Mouse (Mus musculus) midbrain, embryonic 12.5 days (tissue): Measurements from ENCODE around the gene Ap1m2. TPM values are rescaled to one million over a fixed set of nuclear protein-coding genes. Genes with fewer than 3 reads are reported as not detected.
"Not testable (repeated sequence)": the region's sequence is repeated elsewhere in the genome, so short reads cannot be mapped to it uniquely, and the experiment has no call there.

Experiments used
- ATAC-seq: fragments of 200-750 bp; cut with Nextera tagmentation; 2 replicates; pipeline ENCODE4 v1.8.0; 2017; ENCODE audit warnings: low read depth, moderate TSS enrichment, moderate library complexity; ENCODE audit not compliant: low FRiP score
- H3K27ac ChIP-seq: fragments of 300-500 bp; sonication (generic); replicated peaks from 2 replicates; pipeline ENCODE4 v1.5.1; 2016; ENCODE audit warnings: mild to moderate bottlenecking
- H3K27me3 ChIP-seq: fragments of 300-500 bp; sonication (generic); 2 replicates; pipeline ENCODE4 v1.6.1; 2016; ENCODE audit warnings: mild to moderate bottlenecking
- H3K36me3 ChIP-seq: fragments of 300-500 bp; sonication (generic); 2 replicates; pipeline ENCODE4 v1.6.1; 2016
- H3K4me1 ChIP-seq: fragments of 300-500 bp; sonication (generic); 2 replicates; pipeline ENCODE4 v1.6.1; 2016
- H3K4me2 ChIP-seq: fragments of 300-500 bp; sonication (generic); replicated peaks from 2 replicates; pipeline ENCODE4 v1.6.1; 2016; ENCODE audit warnings: mild to moderate bottlenecking, moderate library complexity
- H3K4me3 ChIP-seq: fragments of 300-500 bp; sonication (generic); 2 replicates; pipeline ENCODE4 v1.5.1; 2016; ENCODE audit warnings: mild to moderate bottlenecking
- H3K9ac ChIP-seq: fragments of 300-500 bp; sonication (generic); replicated peaks from 2 replicates; pipeline ENCODE4 v1.6.1; 2016; ENCODE audit warnings: mild to moderate bottlenecking, moderate library complexity
- H3K9me3 ChIP-seq: fragments of 300-500 bp; sonication (generic); 2 replicates; pipeline ENCODE4 v1.6.1; 2016; ENCODE audit warnings: mild to moderate bottlenecking
- WGBS: fragments of 180-500 bp; shearing (Covaris S2); methylation state at CpG from one replicate; pipeline ENCODE4 v1.1.7; 2016; 5-methylcytosine and 5-hydroxymethylcytosine counted together
- polyA plus RNA-seq: library from polyadenylated mRNA; unstranded; fragments of >200 nt; fragmentation: Nextera tagmentation; extraction: Ambion mirVana; gene quantifications from 2 replicates; pipeline ENCODE4 v1.2.1, GENCODE M21; 2016

The Ap1m2 gene
- polyA plus RNA-seq, 1 experiment from 2014 or later: 0.78 TPM

GRCm38 (mm10) chr9:21309150-21309741 is 2.9 kb downstream of the Ap1m2 start:
- 82% methylated on average over 15 of the region's 15 CpGs for WGBS
- Histone ChIP-seq H3K4me1 (0 out of 2 replicates have a peak, but pooled peaks cover 5% of the 10 kb centered on the region), H3K27me3 (peaks cover 28% of the 10 kb centered on the region), H3K4me2 (no peak overlapping the region), H3K27ac (no peak overlapping the region), H3K9ac (no peak overlapping the region), H3K36me3 (no peaks in the 10 kb centered on the region), H3K4me3 (no peak overlapping the region), H3K9me3 (no peaks in the 10 kb centered on the region)
- ATAC-seq: no peak

- Histone ChIP-seq H3K36me3 (no peaks in the 10 kb centered on the region), H3K27ac (no peak overlapping the region), H3K4me2 (no peak overlapping the region), H3K4me3 (no peak overlapping the region), H3K27me3 (peaks cover 4% of the 10 kb centered on the region; the same call in 1 of the 2 replicates), H3K9ac (no peak overlapping the region), H3K9me3 (0 out of 2 replicates have a peak, but pooled peaks cover 2% of the 10 kb centered on the region), H3K4me1 (no peaks in the 10 kb centered on the region)
- no peak for ATAC-seq
- WGBS: 89% methylated on average over 7 of the region's 7 CpGs
Observed at GRCm38 (mm10) chr9:21305065-21305464, 7.1 kb downstream of the Ap1m2 start.

- no peak overlapping the region for H3K4me3 ChIP-seq
- 0 out of 2 replicates have a peak, but pooled peaks cover 2% of the 10 kb centered on the region for H3K9me3 ChIP-seq
- no peaks in the 10 kb centered on the region for H3K4me1 ChIP-seq
- no peak overlapping the region for H3K4me2 ChIP-seq
- no peak overlapping the region for H3K9ac ChIP-seq
- no peaks in the 10 kb centered on the region for H3K27me3 ChIP-seq
- H3K27ac ChIP-seq: no peak overlapping the region
- 90% methylated on average over 10 of the region's 10 CpGs for WGBS
- no peaks in the 10 kb centered on the region for H3K36me3 ChIP-seq
- no peak for ATAC-seq
Observed at GRCm38 (mm10) chr9:21299014-21299413, 13.1 kb downstream of the Ap1m2 start.

GRCm38 (mm10) chr9:21292271-21292670 is 19.9 kb downstream of the Ap1m2 start:
- H3K36me3 ChIP-seq: no peaks in the 10 kb centered on the region
- H3K9ac ChIP-seq: no peak overlapping the region
- no peak overlapping the region for H3K27ac ChIP-seq
- H3K4me3 ChIP-seq: no peak overlapping the region
- no peak for ATAC-seq
- WGBS: 93% methylated on average over 3 of the region's 3 CpGs
- peaks cover 23% of the 10 kb centered on the region for H3K4me1 ChIP-seq
- no peaks in the 10 kb centered on the region for H3K9me3 ChIP-seq
- no peak overlapping the region for H3K4me2 ChIP-seq
- no peaks in the 10 kb centered on the region for H3K27me3 ChIP-seq

- WGBS: 18% methylated on average over 7 of the region's 7 CpGs
- ATAC-seq, H3K9ac ChIP-seq, H3K27me3 ChIP-seq, H3K36me3 ChIP-seq, H3K9me3 ChIP-seq: not testable (repeated sequence)
- peak overlapping the region; percentile 70 for H3K4me2 ChIP-seq
- H3K4me3 ChIP-seq: peak overlapping the region; percentile 75
- peak overlapping the region; percentile 78 for H3K27ac ChIP-seq
- H3K4me1 ChIP-seq: peaks cover 27% of the 10 kb centered on the region
Observed at GRCm38 (mm10) chr9:21291868-21292267, 20.3 kb downstream of the Ap1m2 start.

GRCm38 (mm10) chr9:21291022-21291787 is 20.9 kb downstream of the Ap1m2 start, which contains the start of gene Cdkn2d:
Cdkn2d (minus strand) TSS chr9:21291407.
- WGBS: under 1% methylated on average over 47 of the region's 51 CpGs

GRCm38 (mm10) chr9:21290589-21290988 is 21.5 kb downstream of the Ap1m2 start:
- Histone ChIP-seq H3K4me2 (peak overlapping the region; percentile 70), H3K9ac (peak overlapping the region; percentile 81), H3K4me1 (peaks cover 34% of the 10 kb centered on the region), H3K4me3 (peak overlapping the region; percentile 75), H3K9me3 (no peaks in the 10 kb centered on the region), H3K36me3 (no peaks in the 10 kb centered on the region), H3K27ac (peak overlapping the region; percentile 86), H3K27me3 (no peaks in the 10 kb centered on the region)
- no peak for ATAC-seq
- whole genome bisulfite sequencing: under 1% methylated on average over 20 of the region's 20 CpGs

More at GRCm38 (mm10) chr9:21291022-21291787, 20.9 kb downstream of the Ap1m2 start, which contains the start of gene Cdkn2d:
- no peaks in the 10 kb centered on the region for H3K27me3 ChIP-seq
- peak within 1 kb of the TSS; percentile 86 for H3K27ac ChIP-seq
- no peaks in the 10 kb centered on the region for H3K36me3 ChIP-seq
- H3K4me1 ChIP-seq: peaks cover 33% of the 10 kb centered on the region
- H3K4me2 ChIP-seq: peak within 1 kb of the TSS; percentile 70
- peak within 1 kb of the TSS; percentile 75 for H3K4me3 ChIP-seq
- H3K9ac ChIP-seq: peak within 1 kb of the TSS; percentile 81
- no peaks in the 10 kb centered on the region for H3K9me3 ChIP-seq
- ATAC-seq: peak; percentile 96

GRCm38 (mm10) chr9:21289337-21289671 is 22.8 kb downstream of the Ap1m2 start:
- Histone ChIP-seq H3K4me3 (peak overlapping the region; percentile 84; the same call in 1 of the 2 replicates), H3K27ac (no peak overlapping the region), H3K9ac (no peak overlapping the region), H3K4me2 (peak overlapping the region; percentile 70), H3K27me3 (no peaks in the 10 kb centered on the region), H3K4me1 (peaks cover 34% of the 10 kb centered on the region), H3K36me3 (peaks cover 8% of the 10 kb centered on the region; the same call in 1 of the 2 replicates), H3K9me3 (no peaks in the 10 kb centered on the region)
- WGBS: 89% methylated on average over 2 of the region's 2 CpGs
- ATAC-seq: no peak

- peaks cover 14% of the 10 kb centered on the region for H3K36me3 ChIP-seq
- 82% methylated on average over 13 of the region's 13 CpGs for WGBS
- H3K27ac ChIP-seq: peak overlapping the region; percentile 82
- H3K9ac ChIP-seq: peak overlapping the region; percentile 73
- no peak for ATAC-seq
- no peaks in the 10 kb centered on the region for H3K27me3 ChIP-seq
- peak overlapping the region; percentile 84 for H3K4me3 ChIP-seq
- H3K9me3 ChIP-seq: no peaks in the 10 kb centered on the region
- H3K4me2 ChIP-seq: peak overlapping the region; percentile 70
- peaks cover 34% of the 10 kb centered on the region for H3K4me1 ChIP-seq
Observed at GRCm38 (mm10) chr9:21288404-21289336, 23.5 kb downstream of the Ap1m2 start.

GRCm38 (mm10) chr9:21287571-21288402 is 24.4 kb downstream of the Ap1m2 start, which contains the start of gene Kri1:
Kri1 (minus strand) TSS chr9:21287969.
- peak within 1 kb of the TSS; percentile 70 for H3K4me2 ChIP-seq
- peak; percentile 69 for ATAC-seq
- peak within 1 kb of the TSS; percentile 82 for H3K27ac ChIP-seq

GRCm38 (mm10) chr9:21286753-21287152 is 25.4 kb downstream of the Ap1m2 start:
- H3K9ac ChIP-seq: peak overlapping the region; percentile 73; the same call in 1 of the 2 replicates
- H3K4me1 ChIP-seq: peaks cover 34% of the 10 kb centered on the region
- ATAC-seq: no peak
- H3K27ac ChIP-seq: no peak overlapping the region
- peaks cover 26% of the 10 kb centered on the region for H3K36me3 ChIP-seq
- H3K9me3 ChIP-seq: no peaks in the 10 kb centered on the region
- H3K4me2 ChIP-seq: peak overlapping the region; percentile 70
- peak overlapping the region; percentile 84 for H3K4me3 ChIP-seq
- 73% methylated on average over 3 of the region's 3 CpGs for WGBS
- no peaks in the 10 kb centered on the region for H3K27me3 ChIP-seq

More at GRCm38 (mm10) chr9:21287571-21288402, 24.4 kb downstream of the Ap1m2 start, which contains the start of gene Kri1:
- Histone ChIP-seq H3K36me3 (peaks cover 18% of the 10 kb centered on the region), H3K4me1 (peaks cover 34% of the 10 kb centered on the region), H3K4me3 (peak within 1 kb of the TSS; percentile 84), H3K9ac (peak within 1 kb of the TSS; percentile 73), H3K9me3 (no peaks in the 10 kb centered on the region), H3K27me3 (no peaks in the 10 kb centered on the region)
- 1% methylated on average over 59 of the region's 59 CpGs for WGBS
